Mouse (Mus musculus) kidney, adult 2 months (tissue): ENCODE data around the gene Hoxb8. TPM values are rescaled to one million over a fixed set of nuclear protein-coding genes. Genes with fewer than 3 reads are reported as not detected.

ENCODE experiments used
- DNase-seq: peaks from one replicate; pipeline ENCODE4 v3.0.0; 2021
- H3K27ac ChIP-seq: fragments of 200-500 bp; 2 replicates; pipeline ENCODE4 v1.5.1; 2012; ENCODE audit warnings: low read depth, low read length, control low read depth, inconsistent platforms; ENCODE audit not compliant: insufficient read depth
- H3K27me3 ChIP-seq: fragments of 200-500 bp; replicated peaks from 2 replicates; pipeline ENCODE4 v1.6.1; 2012; ENCODE audit warnings: mild to moderate bottlenecking, moderate library complexity, low read length, inconsistent platforms; ENCODE audit not compliant: control insufficient read depth, insufficient read depth
- H3K36me3 ChIP-seq: fragments of 200-500 bp; 2 replicates; pipeline ENCODE4 v1.6.1; 2012; ENCODE audit warnings: mild to moderate bottlenecking, moderate library complexity, low read length, inconsistent platforms; ENCODE audit not compliant: control insufficient read depth, insufficient read depth
- H3K4me1 ChIP-seq: fragments of 200-500 bp; 2 replicates; pipeline ENCODE4 v1.6.1; 2011; ENCODE audit warnings: low read length; ENCODE audit not compliant: control insufficient read depth, insufficient read depth
- H3K4me3 ChIP-seq: fragments of 200-500 bp; 2 replicates; pipeline ENCODE4 v1.5.1; 2011; ENCODE audit warnings: mild to moderate bottlenecking, low read depth, low read length, control low read depth; ENCODE audit not compliant: insufficient read depth
- CTCF ChIP-seq: fragments of 200-500 bp; conservative IDR thresholded peaks from 2 replicates; pipeline ENCODE4 v1.5.1; 2011; ENCODE audit warnings: low read depth, mild to moderate bottlenecking, control low read depth, low read length, moderate library complexity, mixed read lengths; ENCODE audit not compliant: insufficient read depth, insufficient read length
- POLR2A ChIP-seq: fragments of 200-500 bp; IDR thresholded peaks from one replicate; pipeline ENCODE4 v1.6.1; 2011; ENCODE audit warnings: low read depth, low read length, control low read depth
- WGBS: fragments of 180-500 bp; shearing (Covaris S2); methylation state at CpG from one replicate; pipeline ENCODE4 v1.1.7; 2018; 5-methylcytosine and 5-hydroxymethylcytosine counted together
- polyA plus RNA-seq: library from polyadenylated mRNA; depleted of rRNA; stranded (reverse); fragments of >200 nt; gene quantifications from 2 replicates; pipeline ENCODE4 v1.2.3, GENCODE M21; 2012

Gene Hoxb8
- polyA plus RNA-seq, 1 experiment = 51.7 TPM

GRCm38 (mm10) chr11:96269869-96270268 is 11.8 kb upstream of the Hoxb8 start:
- Histone ChIP-seq H3K27ac (peak overlapping the region; percentile 37), H3K4me3 (peak overlapping the region; percentile 30), H3K27me3 (no peaks in the 10 kb centered on the region)

GRCm38 (mm10) chr11:96270996-96271540 is 10.6 kb upstream of the Hoxb8 start, which contains the start of gene Hoxb9:
Gene Hoxb9 (plus strand): TSS chr11:96271457.
- Histone ChIP-seq H3K4me1 (peaks cover 27% of the 10 kb centered on the region; the same call in 1 of the 2 replicates), H3K27ac (peak within 1 kb of the TSS; percentile 66), H3K36me3 (no peaks in the 10 kb centered on the region; the same call in 1 of the 2 replicates), H3K27me3 (no peaks in the 10 kb centered on the region), H3K4me3 (peak within 1 kb of the TSS; percentile 77)
- under 1% methylated on average over 40 of the region's 40 CpGs for WGBS
- DNase-seq = peak; percentile 72
- TF ChIP-seq CTCF (no peak), POLR2A (peak; percentile 0)

More at GRCm38 (mm10) chr11:96269869-96270268, 11.8 kb upstream of the Hoxb8 start:
- TF ChIP-seq CTCF = no peak
- peak; percentile 88 for DNase-seq
- WGBS = 3% methylated on average over 19 of the region's 19 CpGs
- Histone ChIP-seq H3K4me1 (peaks cover 29% of the 10 kb centered on the region; the same call in 1 of the 2 replicates), H3K36me3 (no peaks in the 10 kb centered on the region; the same call in 1 of the 2 replicates)

- H3K27ac ChIP-seq = peak overlapping the region; percentile 66
These were observed 10.1 kb upstream of the Hoxb8 start for GRCm38 (mm10) chr11:96271541-96272011.

GRCm38 (mm10) chr11:96272024-96272921 is 9.4 kb upstream of the Hoxb8 start:
- no peaks in the 10 kb centered on the region for H3K27me3 ChIP-seq
- WGBS = 3% methylated on average over 57 of the region's 58 CpGs
- no peaks in the 10 kb centered on the region; the same call in 1 of the 2 replicates for H3K36me3 ChIP-seq
- peak overlapping the region; percentile 77 for H3K4me3 ChIP-seq
- peak overlapping the region; percentile 66 for H3K27ac ChIP-seq
- peaks cover 28% of the 10 kb centered on the region; the same call in 1 of the 2 replicates for H3K4me1 ChIP-seq
- TF ChIP-seq POLR2A (no peak), CTCF (no peak)
- peak; percentile 67 for DNase-seq

More at GRCm38 (mm10) chr11:96271541-96272011, 10.1 kb upstream of the Hoxb8 start:
- DNase-seq = peak; percentile 87
- Histone ChIP-seq H3K36me3 (no peaks in the 10 kb centered on the region; the same call in 1 of the 2 replicates), H3K27me3 (no peaks in the 10 kb centered on the region), H3K4me1 (peaks cover 28% of the 10 kb centered on the region; the same call in 1 of the 2 replicates), H3K4me3 (peak overlapping the region; percentile 77)
- under 1% methylated on average over 52 of the region's 52 CpGs for WGBS
- TF ChIP-seq POLR2A = no peak
- no peak for TF ChIP-seq CTCF

GRCm38 (mm10) chr11:96274428-96274827 is 7.3 kb upstream of the Hoxb8 start:
- Histone ChIP-seq H3K27me3 (no peaks in the 10 kb centered on the region), H3K36me3 (no peaks in the 10 kb centered on the region)

GRCm38 (mm10) chr11:96275896-96276295 is 5.8 kb upstream of the Hoxb8 start:
- no peak for TF ChIP-seq POLR2A
- no peak for TF ChIP-seq CTCF
- H3K4me3 ChIP-seq = no peak overlapping the region
- H3K36me3 ChIP-seq = no peaks in the 10 kb centered on the region
- H3K27me3 ChIP-seq = no peaks in the 10 kb centered on the region
- DNase-seq = peak; percentile 67
- H3K27ac ChIP-seq = peak overlapping the region; percentile 42; the same call in 1 of the 2 replicates
- WGBS = 17% methylated on average over 4 of the region's 4 CpGs
- peaks cover 18% of the 10 kb centered on the region; the same call in 1 of the 2 replicates for H3K4me1 ChIP-seq

More at GRCm38 (mm10) chr11:96274428-96274827, 7.3 kb upstream of the Hoxb8 start:
- no peak for DNase-seq
- H3K4me1 ChIP-seq = peaks cover 26% of the 10 kb centered on the region; the same call in 1 of the 2 replicates
- 0 out of 2 replicates have a peak overlapping the region, but pooled peaks have one; percentile 40 for H3K27ac ChIP-seq
- no peak overlapping the region for H3K4me3 ChIP-seq
- TF ChIP-seq POLR2A = no peak
- TF ChIP-seq CTCF = no peak
- 54% methylated on average over 10 of the region's 10 CpGs for WGBS
